Mouse (Mus musculus): ENCODE measurements around the gene Baiap2l1.

Baiap2l1 gene

GRCm38 (mm10) chr5:144284599-144284998, 73.3 kb downstream of the Baiap2l1 start:
- DNase-seq (ENCODE audit: low read depth): no peak

GRCm38 (mm10) chr5:144283551-144284031, 74.3 kb downstream of the Baiap2l1 start:
- DNase-seq (ENCODE audit: low read depth): peak; percentile 20

GRCm38 (mm10) chr5:144282470-144283260, 75.2 kb downstream of the Baiap2l1 start:
- DNase-seq (ENCODE audit: low read depth): no peak

GRCm38 (mm10) chr5:144279926-144280325, 78.0 kb downstream of the Baiap2l1 start:
- DNase-seq (ENCODE audit: low read depth): no peak

GRCm38 (mm10) chr5:144279081-144279541, 78.8 kb downstream of the Baiap2l1 start:
- DNase-seq (ENCODE audit: low read depth): no peak

- no peak for DNase-seq (ENCODE audit: low read depth)
These were observed 79.4 kb downstream of the Baiap2l1 start for GRCm38 (mm10) chr5:144278374-144278960.

- DNase-seq (ENCODE audit: low read depth): no peak
These were observed 80.8 kb downstream of the Baiap2l1 start for GRCm38 (mm10) chr5:144276898-144277630.

- DNase-seq (ENCODE audit: low read depth): no peak
These were observed 83.0 kb downstream of the Baiap2l1 start for GRCm38 (mm10) chr5:144274904-144275303.

GRCm38 (mm10) chr5:144271772-144272171, 86.1 kb downstream of the Baiap2l1 start:
- DNase-seq (ENCODE audit: low read depth): no peak

GRCm38 (mm10) chr5:144271118-144271517, 86.8 kb downstream of the Baiap2l1 start:
- no peak for DNase-seq (ENCODE audit: low read depth)

GRCm38 (mm10) chr5:144270420-144270819, 87.5 kb downstream of the Baiap2l1 start:
- DNase-seq (ENCODE audit: low read depth): no peak

GRCm38 (mm10) chr5:144269926-144270325, 88.0 kb downstream of the Baiap2l1 start:
- no peak for DNase-seq (ENCODE audit: low read depth)

- DNase-seq (ENCODE audit: low read depth): no peak
These were observed 90.2 kb downstream of the Baiap2l1 start for GRCm38 (mm10) chr5:144267535-144268241.

- no peak for DNase-seq (ENCODE audit: low read depth)
These were observed 94.4 kb downstream of the Baiap2l1 start for GRCm38 (mm10) chr5:144263496-144263895.

- no peak for DNase-seq (ENCODE audit: low read depth)
These were observed 94.8 kb downstream of the Baiap2l1 start for GRCm38 (mm10) chr5:144263082-144263481.

GRCm38 (mm10) chr5:144261829-144262228, 96.1 kb downstream of the Baiap2l1 start:
- no peak for DNase-seq (ENCODE audit: low read depth)

GRCm38 (mm10) chr5:144261309-144261708, 96.6 kb downstream of the Baiap2l1 start:
- DNase-seq (ENCODE audit: low read depth): no peak

- DNase-seq (ENCODE audit: low read depth): no peak
These were observed 97.4 kb downstream of the Baiap2l1 start for GRCm38 (mm10) chr5:144260464-144260863.

GRCm38 (mm10) chr5:144259228-144259627, 98.7 kb downstream of the Baiap2l1 start:
- no peak for DNase-seq (ENCODE audit: low read depth)

- DNase-seq (ENCODE audit: low read depth): no peak
These were observed 99.2 kb downstream of the Baiap2l1 start for GRCm38 (mm10) chr5:144258687-144259086.

- DNase-seq (ENCODE audit: low read depth): no peak
These were observed 99.7 kb downstream of the Baiap2l1 start for GRCm38 (mm10) chr5:144258131-144258611.

All from c-Kit-positive CD71-negative TER-119-negative erythroid progenitor cells, embryonic 14.5 days (primary cell).